Mouse (Mus musculus) heart, postnatal 10 days (tissue): ENCODE measurements around the gene Arhgap24. TPM values are rescaled to one million over a fixed set of nuclear protein-coding genes. Genes with fewer than 3 reads are reported as not detected.
"Not testable (repeated sequence)": the region's sequence is repeated elsewhere in the genome, so short reads cannot be mapped to it uniquely, and the experiment has no call there.

Experiments used
- DNase-seq, 2 experiments: peaks; one replicate each; pipeline ENCODE4 v3.0.0; 2021
- intact Hi-C: fragments of 180-260 bp; cut with DNase I; formaldehyde crosslinking; loops from one replicate; pipeline ENCODE4 v1.15.1; 2025
- total RNA-seq, 2 experiments: library from RNA; stranded (reverse); gene quantifications; 2 replicates each; pipeline ENCODE4 v1.2.3; 2021

Arhgap24 gene
- total RNA-seq, 2 experiments from 2014 or later = 13.9 to 17.3 TPM

DNA sequence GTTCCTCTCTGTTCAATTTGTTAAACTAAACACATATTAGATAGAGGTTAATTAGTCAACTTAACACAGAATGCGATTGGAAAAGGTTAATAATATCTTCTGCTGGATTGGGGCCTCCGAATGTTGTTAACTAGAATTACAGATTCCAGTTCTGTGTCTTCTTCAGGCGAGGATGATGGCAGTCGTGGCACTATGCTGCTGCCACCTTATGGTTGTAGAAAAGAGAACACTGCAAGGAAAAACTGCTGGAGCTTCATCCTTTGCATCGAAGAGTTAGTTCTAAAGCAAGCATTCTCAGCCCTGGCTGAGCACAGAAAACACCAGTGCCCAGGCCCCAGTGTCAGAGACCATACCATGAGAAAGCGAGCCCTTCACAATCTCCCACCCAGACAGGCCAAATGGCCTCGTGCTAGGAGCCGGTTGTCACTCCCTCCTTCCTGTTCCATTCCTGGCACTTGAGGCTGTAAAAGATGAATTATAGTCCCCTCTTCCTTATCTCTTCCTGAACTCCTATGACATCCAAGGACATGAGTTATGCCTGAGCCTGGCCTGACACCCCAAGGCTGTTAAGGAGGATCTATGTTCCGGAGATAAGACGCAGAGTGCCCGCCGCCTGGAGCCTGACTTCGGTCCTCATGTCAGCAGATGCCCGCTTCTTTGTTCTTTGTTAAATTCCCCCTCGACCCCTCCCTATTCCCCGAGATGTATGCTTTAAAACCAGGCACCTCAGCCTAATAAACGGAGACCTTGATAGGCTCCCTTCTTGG is 462.9 kb downstream of the Arhgap24 start:
- intact Hi-C loops, DNase-seq: not testable (repeated sequence)

DNA sequence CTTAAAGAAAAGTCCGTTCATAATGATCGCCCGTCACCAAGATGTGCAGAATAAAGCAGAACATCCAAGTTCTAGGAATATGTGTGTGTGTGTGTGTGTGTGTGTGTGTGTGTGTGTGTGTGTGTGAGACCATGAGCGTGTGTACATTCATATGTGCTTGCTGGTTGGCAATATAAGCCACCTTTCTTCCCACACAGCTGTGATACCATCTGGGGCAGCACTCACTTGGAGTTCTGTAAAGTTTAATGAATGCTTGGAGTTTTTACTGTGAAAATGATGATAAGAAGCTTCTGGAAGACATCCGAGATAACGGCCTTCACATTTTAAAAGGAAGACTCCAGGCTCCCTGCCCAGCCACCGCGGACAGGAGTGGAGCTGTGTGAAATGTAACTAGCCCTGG is 465.4 kb downstream of the Arhgap24 start:
- intact Hi-C loops = no loop called here
- DNase-seq = no peak

DNA sequence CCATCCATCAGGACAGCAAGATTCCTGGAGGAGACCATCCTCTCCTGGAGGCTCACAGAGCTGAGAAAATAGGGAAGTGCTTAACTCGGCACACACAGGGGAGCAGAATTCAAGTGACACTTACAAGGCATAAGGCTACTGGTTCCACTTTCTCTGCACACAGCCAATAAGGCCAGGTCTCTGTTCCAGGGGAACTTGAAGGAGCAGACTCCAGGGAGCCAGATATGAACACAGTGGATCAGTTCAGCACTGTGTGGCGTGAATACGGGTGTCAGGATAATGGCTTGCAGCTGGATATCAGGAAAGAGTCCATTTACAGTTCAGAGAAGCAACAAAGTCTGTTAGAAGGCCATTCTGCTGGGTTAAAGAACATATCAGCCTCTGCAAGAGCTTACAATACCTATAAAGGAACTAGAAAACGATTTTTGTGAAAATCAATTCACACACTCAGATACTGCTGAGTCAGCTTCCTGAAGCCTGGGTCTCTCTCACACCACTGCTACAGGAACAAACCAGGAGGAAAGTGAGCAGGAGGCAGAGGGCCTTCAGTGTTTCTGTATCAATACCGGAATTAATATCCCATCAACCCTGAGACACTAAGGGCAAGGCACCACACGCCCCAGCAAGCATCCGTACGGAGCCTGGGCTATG is 466.0 kb downstream of the Arhgap24 start:
- DNase-seq = peak; percentile 36 to 41
- intact Hi-C loops = no loop called here
